In the genomic region with DNA sequence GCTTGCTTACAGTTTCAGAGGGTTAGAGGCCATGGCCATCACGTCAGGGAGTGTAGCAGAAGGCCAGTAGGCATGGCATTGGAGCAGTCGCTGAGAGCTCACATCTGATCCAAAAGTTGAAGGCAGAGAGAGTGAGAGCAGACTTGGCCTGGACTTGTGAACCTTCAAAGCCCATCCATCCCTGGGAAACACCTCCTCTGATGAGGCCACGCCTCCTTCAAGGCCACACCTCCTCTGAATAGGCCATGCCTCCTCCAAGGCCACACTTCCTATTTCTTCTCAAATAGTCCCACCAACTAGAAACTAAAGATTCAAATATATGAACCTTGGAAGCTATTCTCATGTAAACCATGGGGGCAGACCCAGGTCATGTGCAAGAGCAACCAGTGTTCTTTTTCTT, we compare ENCODE assay signal across 12 mouse cellular contexts. TPM values are rescaled to one million over a fixed set of nuclear protein-coding genes. Genes with fewer than 3 reads are reported as not detected.
DNase-seq lines count a peak whose midpoint lies in the region; ATAC-seq and TF ChIP-seq lines count a peak whose summit lies in the region.
"Had no signal": no experiment of that assay in that cellular context is flagged by ENCODE, and none has a peak within 500 bp of the region (broad histone marks: within the 10 kb centered on the region; RNA-seq: fewer than 3 reads in every experiment).

No protein-coding gene starts in this region.

- no peaks in the 10 kb centered on the region for H3K9me3 ChIP-seq in lung, postnatal 0 days (ENCODE audit: low read length)
- H3K9me3 ChIP-seq: hindbrain, embryonic 15.5 days; liver, embryonic 15.5 days; midbrain, embryonic 15.5 days had no signal

- H3K4me1 ChIP-seq in lung, postnatal 0 days (ENCODE audit: insufficient read depth, low read depth, low read length): no peaks in the 10 kb centered on the region
- H3K4me1 ChIP-seq in lung, adult 2 months (ENCODE audit: control insufficient read depth, insufficient read depth, low read length): peaks cover 5% of the 10 kb centered on the region

- intact Hi-C loops in heart, postnatal 25 days (cut with DNase I): no loop called here
- intact Hi-C loops in left cerebral cortex, postnatal 25 days (cut with DNase I): no loop called here

- no peaks in the 10 kb centered on the region for H3K27me3 ChIP-seq in lung, postnatal 0 days (replicated peaks; ENCODE audit: insufficient read depth, low read length)
- no peaks in the 10 kb centered on the region for H3K27me3 ChIP-seq in myocyte (ENCODE audit: control insufficient read depth, insufficient read depth, insufficient read length)
- H3K27me3 ChIP-seq: hindbrain, embryonic 15.5 days; midbrain, embryonic 15.5 days had no signal

- no peak for ATAC-seq in lung, postnatal 0 days
- ATAC-seq: midbrain, embryonic 15.5 days had no signal

- H3K27ac ChIP-seq in lung, postnatal 0 days (ENCODE audit: low read length): no peak overlapping the region
- H3K27ac ChIP-seq: hindbrain, embryonic 15.5 days; liver, embryonic 15.5 days; midbrain, embryonic 15.5 days had no signal

- no peak overlapping the region for H3K4me3 ChIP-seq in lung, postnatal 0 days (ENCODE audit: low read depth, low read length)
- no peak overlapping the region for H3K4me3 ChIP-seq in lung, adult 2 months (replicated peaks; ENCODE audit: extremely low read depth, low read depth, low read length)
- no peak overlapping the region for H3K4me3 ChIP-seq in myocyte
- H3K4me3 ChIP-seq: hindbrain, embryonic 15.5 days; liver, embryonic 15.5 days; midbrain, embryonic 15.5 days had no signal

- H3K79me2 ChIP-seq in myocyte (ENCODE audit: control insufficient read depth, insufficient read depth): peaks cover 16% of the 10 kb centered on the region

- no peak overlapping the region for H3K4me2 ChIP-seq in lung, postnatal 0 days (replicated peaks; ENCODE audit: low read depth, low read length)
- H3K4me2 ChIP-seq in myocyte (ENCODE audit: low read depth): peak overlapping the region; percentile 24
- H3K4me2 ChIP-seq: hindbrain, embryonic 15.5 days; liver, embryonic 15.5 days; midbrain, embryonic 15.5 days had no signal

- no peak overlapping the region for H3K9ac ChIP-seq in lung, postnatal 0 days (replicated peaks; ENCODE audit: low read depth)
- H3K9ac ChIP-seq: hindbrain, embryonic 15.5 days; liver, embryonic 15.5 days; midbrain, embryonic 15.5 days had no signal

- DNase-seq in heart, adult 11 months: peak; percentile 89
- DNase-seq in heart, postnatal 25 days (ENCODE audit: low spot score): no peak
- peak; percentile 42 for DNase-seq in lung, postnatal 0 days (ENCODE audit: low spot score)
- no peak for DNase-seq in lung, adult 2 months
- DNase-seq in induced T-regulatory cell, adult 2 months (ENCODE audit: low read depth): peak; percentile 60
- no peak for DNase-seq in thymus, postnatal 14 days
- no peak for DNase-seq in left cerebral cortex, postnatal 25 days (ENCODE audit: low spot score in 2 of 2)
- DNase-seq: cerebellum, adult 9-10 months had no signal

- WGBS in lung, postnatal 0 days: 52% methylated on average over 3 of the region's 3 CpGs
- WGBS in lung, adult 2 months: 40% methylated on average over 3 of the region's 3 CpGs

- no peak for TF ChIP-seq EP300 in lung, postnatal 0 days (IDR thresholded peaks at IDR 0.05)

- TF ChIP-seq POLR2A in lung, adult 2 months (IDR thresholded peaks at IDR 0.05; ENCODE audit: borderline replicate concordance, extremely low read depth, low read depth, low read length): no peak
- TF ChIP-seq POLR2A in myocyte (IDR thresholded peaks at IDR 0.05; ENCODE audit: insufficient read length, low read depth): peak; percentile 19

- no peak for TF ChIP-seq CTCF in lung, postnatal 0 days (IDR thresholded peaks at IDR 0.05)
- no peak for TF ChIP-seq CTCF in lung, adult 2 months (IDR thresholded peaks at IDR 0.05; ENCODE audit: insufficient read depth, low read length)

- no peak overlapping the region for H3ac ChIP-seq in myocyte (ENCODE audit: control insufficient read depth, insufficient read length)

- H3K36me3 ChIP-seq in lung, postnatal 0 days (ENCODE audit: insufficient read depth, low read length): no peaks in the 10 kb centered on the region
- no peaks in the 10 kb centered on the region for H3K36me3 ChIP-seq in myocyte (ENCODE audit: control insufficient read depth, insufficient read depth)
- H3K36me3 ChIP-seq: hindbrain, embryonic 15.5 days; liver, embryonic 15.5 days; midbrain, embryonic 15.5 days had no signal

TF ChIP-seq in myocyte, 11 proteins besides CTCF, POLR2A, EP300 and RAD21:
- TF ChIP-seq USF1 (IDR thresholded peaks at IDR 0.05; ENCODE audit: low read depth) (no peak), E2F4 (IDR thresholded peaks at IDR 0.05; ENCODE audit: insufficient read depth) (no peak), TCF12 (IDR thresholded peaks at IDR 0.05; ENCODE audit: insufficient read depth, poor library complexity, severe bottlenecking) (no peak), MAX (IDR thresholded peaks at IDR 0.05; ENCODE audit: low read depth) (no peak), MYOD1 (IDR thresholded peaks at IDR 0.05; ENCODE audit: control insufficient read depth in 1 of 3, insufficient read length in 2 of 3, low read depth in 2 of 3) (no peak)
TF ChIP-seq in myocyte: peak in this region for 0.

RNA-seq across cellular contexts. Expression of gene Ercc1, which starts 9.0 kb away (rescaled TPM):
- 10 to 100 TPM; 40.7 to 45.1 TPM for total RNA-seq in heart, postnatal 25 days (2021)
- polyA plus RNA-seq in lung, postnatal 0 days (2015; fragmentation: Nextera tagmentation; extraction: Ambion mirVana): 51.0 and 57.8 TPM in 2 replicates
- polyA plus RNA-seq in lung, adult 2 months (2012; rRNA removed): 38.7 and 46.6 TPM in 2 replicates
- 83.1 TPM for polyA plus RNA-seq in myocyte (2012; fragmentation: generic; extraction: Trizol)
- 10 to 100 TPM; 34.1 to 40.5 TPM for total RNA-seq in left cerebral cortex, postnatal 25 days (2021)

RNA-seq across cellular contexts. Expression of gene Cd3eap, which starts 23.7 kb away (rescaled TPM):
- 1 to 10 TPM; 9.1 to 9.7 TPM for total RNA-seq in heart, postnatal 25 days (2021)
- 6.5 and 7.6 TPM in 2 replicates for polyA plus RNA-seq in lung, postnatal 0 days (2015; fragmentation: Nextera tagmentation; extraction: Ambion mirVana)
- polyA plus RNA-seq in lung, adult 2 months (2012; rRNA removed): 4.6 and 5.2 TPM in 2 replicates
- polyA plus RNA-seq in myocyte (2012; fragmentation: generic; extraction: Trizol): 13.7 TPM
- 10 to 100 TPM; 16.6 to 20.0 TPM for total RNA-seq in left cerebral cortex, postnatal 25 days (2021)

RNA-seq across cellular contexts. Expression of gene Ppp1r13l, which starts 24.0 kb away (rescaled TPM):
- 10 to 100 TPM; 36.5 to 40.5 TPM for total RNA-seq in heart, postnatal 25 days (2021)
- polyA plus RNA-seq in lung, postnatal 0 days (2015; fragmentation: Nextera tagmentation; extraction: Ambion mirVana): 4.1 and 4.2 TPM in 2 replicates
- 10.0 and 17.8 TPM in 2 replicates for polyA plus RNA-seq in lung, adult 2 months (2012; rRNA removed)
- 36.0 TPM for polyA plus RNA-seq in myocyte (2012; fragmentation: generic; extraction: Trizol)
- 1 to 10 TPM; 5.4 to 9.9 TPM for total RNA-seq in left cerebral cortex, postnatal 25 days (2021)

RNA-seq across cellular contexts. Expression of gene Fosb, which starts 25.7 kb away (rescaled TPM):
- total RNA-seq in heart, postnatal 25 days (2021): under 1 TPM; 0.59 to 0.81 TPM
- 0.17 and 0.44 TPM in 2 replicates for polyA plus RNA-seq in lung, postnatal 0 days (2015; fragmentation: Nextera tagmentation; extraction: Ambion mirVana)
- 4.0 and 4.6 TPM in 2 replicates for polyA plus RNA-seq in lung, adult 2 months (2012; rRNA removed)
- 0.82 TPM for polyA plus RNA-seq in myocyte (2012; fragmentation: generic; extraction: Trizol)
- 10 to 100 TPM; 21.0 to 26.0 TPM for total RNA-seq in left cerebral cortex, postnatal 25 days (2021)
- polyA plus RNA-seq: midbrain, embryonic 15.5 days had no signal

RNA-seq across cellular contexts. Expression of gene Ercc2, which starts 46.2 kb away (rescaled TPM):
- total RNA-seq in heart, postnatal 25 days (2021): 10 to 100 TPM; 10.8 to 12.6 TPM
- 8.9 and 9.4 TPM in 2 replicates for polyA plus RNA-seq in lung, postnatal 0 days (2015; fragmentation: Nextera tagmentation; extraction: Ambion mirVana)
- 43.3 and 44.6 TPM in 2 replicates for polyA plus RNA-seq in lung, adult 2 months (2012; rRNA removed)
- 11.5 TPM for polyA plus RNA-seq in myocyte (2012; fragmentation: generic; extraction: Trizol)
- 10 to 100 TPM; 31.9 to 32.3 TPM for total RNA-seq in left cerebral cortex, postnatal 25 days (2021)

Comparison
In these comparisons a context has a peak if more than half of its experiments do, and no peak if none do; other contexts are left out.
1. DNase-seq: peak in heart, adult 11 months (single experiment), lung, postnatal 0 days (single experiment) and induced T-regulatory cell, adult 2 months (single experiment); none in heart, postnatal 25 days (single experiment), lung, adult 2 months (single experiment), thymus, postnatal 14 days (single experiment) and left cerebral cortex, postnatal 25 days (0 of 2).